Mouse (Mus musculus) ES-Bruce4 (cell line): ENCODE measurements around the gene Aifm1. TPM values are rescaled to one million over a fixed set of nuclear protein-coding genes. Genes with fewer than 3 reads are reported as not detected.

ENCODE experiments used
- H3K27ac ChIP-seq: 2 replicates; pipeline ENCODE4 v1.5.1; 2012; ENCODE audit warnings: low read length, inconsistent platforms; ENCODE audit not compliant: insufficient read depth
- H3K27me3 ChIP-seq: 2 replicates; pipeline ENCODE4 v1.6.1; 2012; ENCODE audit warnings: mild to moderate bottlenecking, low read length, inconsistent platforms; ENCODE audit not compliant: control insufficient read depth, poor library complexity, insufficient read depth, severe bottlenecking
- H3K36me3 ChIP-seq: 2 replicates; pipeline ENCODE4 v1.6.1; 2012; ENCODE audit warnings: inconsistent platforms, mild to moderate bottlenecking, low read length, moderate library complexity; ENCODE audit not compliant: control insufficient read depth, poor library complexity, insufficient read depth, severe bottlenecking
- H3K4me1 ChIP-seq: one replicate; pipeline ENCODE4 v1.8.1; 2011; ENCODE audit warnings: low read length; ENCODE audit not compliant: control insufficient read depth, insufficient read depth
- H3K4me3 ChIP-seq: 2 replicates; pipeline ENCODE4 v1.5.1; 2011; ENCODE audit warnings: low read depth, mild to moderate bottlenecking, low read length
- H3K9ac ChIP-seq: 2 replicates; pipeline ENCODE4 v1.6.1; 2012; ENCODE audit warnings: low read depth, mild to moderate bottlenecking, inconsistent platforms; ENCODE audit not compliant: poor library complexity, severe bottlenecking
- H3K9me3 ChIP-seq: replicated peaks from 2 replicates; pipeline ENCODE4 v1.6.1; 2012; ENCODE audit warnings: mild to moderate bottlenecking, low read length, inconsistent platforms; ENCODE audit not compliant: control insufficient read depth, poor library complexity, insufficient read depth, severe bottlenecking
- CTCF ChIP-seq: IDR thresholded peaks from one replicate; pipeline ENCODE4 v1.8.1; 2011; ENCODE audit warnings: low read depth, low read length
- EP300 ChIP-seq: IDR thresholded peaks from 2 replicates; pipeline ENCODE4 v1.6.1; 2011; ENCODE audit warnings: low read depth, low read length; ENCODE audit not compliant: insufficient read depth
- POLR2A ChIP-seq: IDR thresholded peaks from one replicate; pipeline ENCODE4 v1.8.1; 2011; ENCODE audit warnings: low read length; ENCODE audit not compliant: insufficient read depth
- polyA plus RNA-seq: library from polyadenylated mRNA; stranded (reverse); fragments of >200 nt; gene quantifications from 2 replicates; pipeline ENCODE4 v1.2.4, GENCODE M21; 2011; ENCODE audit warnings: low read depth; ENCODE audit not compliant: missing spikeins, insufficient read depth, insufficient read length

The Aifm1 gene
- polyA plus RNA-seq, 1 experiment, result 45.9 TPM

GRCm38 (mm10) chrX:48454495-48454878, 58.9 kb downstream of the Aifm1 start:
- Histone ChIP-seq H3K4me3 (peak overlapping the region; percentile 93), H3K9me3 (no peaks in the 10 kb centered on the region), H3K36me3 (no peaks in the 10 kb centered on the region), H3K4me1 (peaks cover 3% of the 10 kb centered on the region), H3K27me3 (peaks cover 9% of the 10 kb centered on the region), H3K9ac (peak overlapping the region; percentile 95), H3K27ac (no peak overlapping the region)
- TF ChIP-seq EP300, result no peak
- no peak for TF ChIP-seq POLR2A
- no peak for TF ChIP-seq CTCF

- no peaks in the 10 kb centered on the region for H3K36me3 ChIP-seq
- peak overlapping the region; percentile 93 for H3K4me3 ChIP-seq
- H3K4me1 ChIP-seq, result no peaks in the 10 kb centered on the region
- peak overlapping the region; percentile 95 for H3K9ac ChIP-seq
- H3K27me3 ChIP-seq, result peaks cover 9% of the 10 kb centered on the region
- no peaks in the 10 kb centered on the region for H3K9me3 ChIP-seq
- no peak for TF ChIP-seq EP300
- no peak for TF ChIP-seq CTCF
- no peak for TF ChIP-seq POLR2A
- no peak overlapping the region for H3K27ac ChIP-seq
Measured at GRCm38 (mm10) chrX:48453736-48454494, 59.4 kb downstream of the Aifm1 start.

GRCm38 (mm10) chrX:48452931-48453673, 60.3 kb downstream of the Aifm1 start:
- peak overlapping the region; percentile 87 for H3K4me3 ChIP-seq
- peaks cover 9% of the 10 kb centered on the region for H3K27me3 ChIP-seq
- peak overlapping the region; percentile 95 for H3K9ac ChIP-seq
- TF ChIP-seq CTCF (no peak), POLR2A (no peak), EP300 (no peak)
- H3K27ac ChIP-seq, result no peak overlapping the region
- no peaks in the 10 kb centered on the region for H3K9me3 ChIP-seq
- H3K36me3 ChIP-seq, result no peaks in the 10 kb centered on the region
- no peaks in the 10 kb centered on the region for H3K4me1 ChIP-seq

GRCm38 (mm10) chrX:48452231-48452890, 61.0 kb downstream of the Aifm1 start:
- H3K4me1 ChIP-seq, result no peaks in the 10 kb centered on the region
- TF ChIP-seq EP300 (no peak), CTCF (no peak), POLR2A (no peak)
- no peaks in the 10 kb centered on the region for H3K36me3 ChIP-seq
- peak overlapping the region; percentile 95; the same call in 1 of the 2 replicates for H3K9ac ChIP-seq
- no peaks in the 10 kb centered on the region for H3K9me3 ChIP-seq
- peaks cover 9% of the 10 kb centered on the region for H3K27me3 ChIP-seq
- H3K27ac ChIP-seq, result no peak overlapping the region
- H3K4me3 ChIP-seq, result peak overlapping the region; percentile 87; the same call in 1 of the 2 replicates

- TF ChIP-seq POLR2A, result no peak
- TF ChIP-seq CTCF, result no peak
- no peak for TF ChIP-seq EP300
- Histone ChIP-seq H3K9me3 (no peaks in the 10 kb centered on the region), H3K4me1 (no peaks in the 10 kb centered on the region), H3K4me3 (no peak overlapping the region), H3K9ac (no peak overlapping the region), H3K27me3 (peaks cover 9% of the 10 kb centered on the region), H3K27ac (no peak overlapping the region), H3K36me3 (no peaks in the 10 kb centered on the region)
Measured at GRCm38 (mm10) chrX:48449646-48450045, 63.7 kb downstream of the Aifm1 start.

GRCm38 (mm10) chrX:48444677-48445076, 68.7 kb downstream of the Aifm1 start:
- H3K27me3 ChIP-seq, result no peaks in the 10 kb centered on the region
- no peak overlapping the region for H3K27ac ChIP-seq
- H3K9ac ChIP-seq, result no peak overlapping the region

More at GRCm38 (mm10) chrX:48444677-48445076, 68.7 kb downstream of the Aifm1 start:
- Histone ChIP-seq H3K4me3 (no peak overlapping the region), H3K4me1 (no peaks in the 10 kb centered on the region), H3K9me3 (no peaks in the 10 kb centered on the region), H3K36me3 (no peaks in the 10 kb centered on the region)
- TF ChIP-seq POLR2A, result no peak
- no peak for TF ChIP-seq EP300
- no peak for TF ChIP-seq CTCF
